Mouse (Mus musculus) intestine, postnatal 0 days (tissue): ENCODE data around the gene Ssr2. TPM values are rescaled to one million over a fixed set of nuclear protein-coding genes. Genes with fewer than 3 reads are reported as not detected.

Experiments used
- ATAC-seq: fragments of 200-750 bp; cut with Nextera tagmentation; 2 replicates; pipeline ENCODE4 v1.8.0; 2017; ENCODE audit warnings: mild to moderate bottlenecking, moderate TSS enrichment, moderate library complexity
- H3K27ac ChIP-seq: fragments of 300-500 bp; sonication (generic); 2 replicates; pipeline ENCODE4 v1.5.1; 2014; ENCODE audit warnings: mild to moderate bottlenecking, low read depth, low read length, moderate library complexity
- H3K27me3 ChIP-seq: fragments of 300-500 bp; sonication (generic); replicated peaks from 2 replicates; pipeline ENCODE4 v1.6.1; 2014; ENCODE audit warnings: low read length, mixed read lengths; ENCODE audit not compliant: control insufficient read depth, insufficient read depth
- H3K36me3 ChIP-seq: fragments of 300-500 bp; sonication (generic); 2 replicates; pipeline ENCODE4 v1.6.1; 2014; ENCODE audit warnings: mild to moderate bottlenecking, moderate library complexity; ENCODE audit not compliant: control insufficient read depth, insufficient read depth
- H3K4me1 ChIP-seq: fragments of 300-500 bp; sonication (generic); replicated peaks from 2 replicates; pipeline ENCODE4 v1.6.1; 2014; ENCODE audit warnings: antibody characterized with exemption, low read length, mixed read lengths; ENCODE audit not compliant: control insufficient read depth, insufficient read depth
- H3K4me2 ChIP-seq: fragments of 300-500 bp; sonication (generic); replicated peaks from 2 replicates; pipeline ENCODE4 v1.6.1; 2014; ENCODE audit warnings: low read depth, mild to moderate bottlenecking, moderate library complexity
- H3K4me3 ChIP-seq: fragments of 300-500 bp; sonication (generic); 2 replicates; pipeline ENCODE4 v1.5.1; 2014; ENCODE audit warnings: low read depth, low read length
- H3K9ac ChIP-seq: fragments of 300-500 bp; sonication (generic); 2 replicates; pipeline ENCODE4 v1.6.1; 2014; ENCODE audit warnings: mild to moderate bottlenecking, low read depth, low read length
- H3K9me3 ChIP-seq: fragments of 300-500 bp; sonication (generic); 2 replicates; pipeline ENCODE4 v1.6.1; 2016; ENCODE audit warnings: mixed run types; ENCODE audit not compliant: control insufficient read depth
- CTCF ChIP-seq: sonication (generic); IDR thresholded peaks from 2 replicates; pipeline ENCODE4 v1.5.1; 2016; ENCODE audit warnings: low read depth, mild to moderate bottlenecking, control low read depth, antibody characterized with exemption, moderate library complexity
- WGBS: fragments of 180-500 bp; shearing (Covaris S2); extraction: QIAGEN DNeasy Blood & Tissue Kit; methylation state at CpG from one replicate; pipeline ENCODE4 v1.1.7; 2014; 5-methylcytosine and 5-hydroxymethylcytosine counted together
- polyA plus RNA-seq: library from polyadenylated mRNA; unstranded; fragments of >200 nt; fragmentation: Nextera tagmentation; extraction: Ambion mirVana; gene quantifications from 2 replicates; pipeline ENCODE4 v1.2.1, GENCODE M21; 2015

Ssr2 gene
- polyA plus RNA-seq, 1 experiment from 2014 or later, result 268 TPM

DNA sequence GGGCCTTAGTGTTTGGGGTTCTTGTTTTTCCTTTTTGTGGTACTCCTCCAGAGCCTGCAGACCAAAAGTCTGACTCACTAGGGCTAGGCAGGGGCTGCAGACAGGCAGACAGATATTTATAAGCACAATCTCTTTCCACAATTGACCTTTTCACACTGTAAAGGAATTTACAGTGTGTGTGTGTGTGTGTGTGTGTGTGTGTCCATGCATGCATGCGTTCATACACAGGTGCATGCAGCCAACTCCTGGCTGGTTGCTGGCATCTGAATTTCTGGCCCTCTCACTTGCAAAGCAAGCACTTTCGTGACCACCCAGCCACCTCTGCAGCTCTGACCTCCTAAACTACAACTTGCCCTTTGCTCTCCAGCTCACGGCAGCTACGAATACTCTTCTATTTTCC, 33.4 kb downstream of the Ssr2 start:
- no peak for TF ChIP-seq CTCF
- H3K4me1 ChIP-seq, result no peaks in the 10 kb centered on the region
- no peak for ATAC-seq
- no peak overlapping the region for H3K4me2 ChIP-seq
- no peaks in the 10 kb centered on the region for H3K9me3 ChIP-seq
- no peaks in the 10 kb centered on the region for H3K36me3 ChIP-seq
- no peak overlapping the region for H3K4me3 ChIP-seq
- 59% methylated on average over 4 of the region's 4 CpGs for WGBS
- H3K27ac ChIP-seq, result no peak overlapping the region
- H3K9ac ChIP-seq, result no peak overlapping the region
- H3K27me3 ChIP-seq, result no peaks in the 10 kb centered on the region

DNA sequence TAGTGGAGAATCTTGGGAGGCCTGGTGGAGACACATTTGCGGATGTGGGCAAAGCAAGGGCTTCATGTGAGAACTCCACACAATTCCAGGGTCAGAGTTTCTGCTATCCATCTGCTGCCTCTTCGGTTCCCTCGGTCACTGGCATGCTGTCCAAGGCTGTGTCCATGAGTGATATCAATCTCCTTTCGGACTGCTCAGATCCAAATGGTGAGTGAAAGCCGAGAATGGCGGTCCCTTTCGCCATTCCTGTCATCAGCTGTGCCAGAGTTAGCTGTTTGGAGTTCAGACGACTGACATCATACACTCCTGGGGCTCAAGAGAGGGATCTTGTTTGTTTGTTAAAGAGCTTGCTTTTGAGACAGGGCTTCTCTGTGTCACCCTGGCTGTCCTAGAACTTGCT, 38.7 kb downstream of the Ssr2 start:
- Histone ChIP-seq H3K27ac (no peak overlapping the region), H3K27me3 (no peaks in the 10 kb centered on the region), H3K4me3 (no peak overlapping the region), H3K36me3 (no peaks in the 10 kb centered on the region; the same call in 1 of the 2 replicates), H3K4me1 (no peaks in the 10 kb centered on the region; the same call in 1 of the 2 replicates), H3K4me2 (no peak overlapping the region), H3K9me3 (no peaks in the 10 kb centered on the region), H3K9ac (no peak overlapping the region)
- WGBS, result 77% methylated on average over 8 of the region's 8 CpGs
- ATAC-seq, result no peak
- no peak for TF ChIP-seq CTCF

DNA sequence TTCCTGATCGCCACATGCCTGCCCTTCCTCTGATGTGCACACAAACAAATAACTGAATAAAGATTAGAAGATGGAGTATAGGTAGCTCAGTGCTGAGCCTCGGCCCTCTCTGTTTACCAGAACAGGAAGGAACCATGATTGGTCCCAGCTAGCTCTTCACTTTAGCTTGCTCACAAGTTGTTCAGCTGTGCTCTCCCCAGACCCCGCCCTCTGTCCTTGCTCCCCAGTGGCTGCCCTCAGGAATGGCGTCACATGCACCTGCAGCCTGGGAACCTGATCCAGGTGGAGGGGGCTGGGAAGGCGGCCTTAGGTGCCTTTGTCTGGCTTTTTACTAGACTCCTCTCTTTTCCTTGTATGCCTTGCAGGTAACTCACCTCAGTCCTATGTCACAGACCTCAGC, 39.4 kb downstream of the Ssr2 start:
- TF ChIP-seq CTCF, result no peak
- WGBS, result 37% methylated on average over 5 of the region's 5 CpGs
- no peak overlapping the region for H3K4me2 ChIP-seq

DNA sequence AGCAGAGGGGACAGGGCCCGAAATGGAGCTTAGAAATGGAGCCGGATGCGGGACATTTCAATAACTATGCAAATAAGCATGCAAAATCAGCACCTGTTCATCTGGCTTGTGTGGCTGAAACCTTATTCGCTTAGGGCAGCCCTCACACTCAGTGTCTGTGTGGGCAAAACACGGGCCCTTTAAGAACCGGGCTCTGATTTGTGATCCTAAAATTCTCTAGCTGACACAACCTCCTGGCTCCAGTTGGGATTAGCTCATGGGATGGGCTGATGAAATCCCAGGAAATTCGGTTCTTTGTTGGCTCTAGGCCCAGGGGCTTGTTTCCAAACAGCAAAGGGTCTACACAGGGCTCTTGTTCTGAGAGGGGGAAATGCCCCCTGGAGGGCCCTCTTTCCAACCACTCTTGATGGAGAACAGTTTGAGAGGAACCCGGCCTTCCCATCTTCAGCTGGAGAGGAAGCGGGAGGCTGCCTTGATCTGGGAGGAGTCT, 40.3 kb downstream of the Ssr2 start:
- Histone ChIP-seq H3K4me3 (no peak overlapping the region), H3K9me3 (no peaks in the 10 kb centered on the region), H3K4me1 (no peaks in the 10 kb centered on the region; the same call in 1 of the 2 replicates), H3K4me2 (peak overlapping the region; percentile 40), H3K27me3 (no peaks in the 10 kb centered on the region), H3K36me3 (no peaks in the 10 kb centered on the region; the same call in 1 of the 2 replicates), H3K9ac (no peak overlapping the region), H3K27ac (no peak overlapping the region)
- ATAC-seq, result 0 out of 2 replicates have a peak, but pooled peaks have one; percentile 17
- TF ChIP-seq CTCF, result peak; percentile 17
- WGBS, result 63% methylated on average over 9 of the region's 9 CpGs

More for the DNA sequence above, 39.4 kb downstream of the Ssr2 start:
- peak; percentile 47 for ATAC-seq
- no peak overlapping the region for H3K4me3 ChIP-seq
- no peak overlapping the region for H3K27ac ChIP-seq
- H3K4me1 ChIP-seq, result no peaks in the 10 kb centered on the region; the same call in 1 of the 2 replicates
- H3K9ac ChIP-seq, result no peak overlapping the region
- no peaks in the 10 kb centered on the region; the same call in 1 of the 2 replicates for H3K36me3 ChIP-seq
- H3K27me3 ChIP-seq, result no peaks in the 10 kb centered on the region
- H3K9me3 ChIP-seq, result no peaks in the 10 kb centered on the region

DNA sequence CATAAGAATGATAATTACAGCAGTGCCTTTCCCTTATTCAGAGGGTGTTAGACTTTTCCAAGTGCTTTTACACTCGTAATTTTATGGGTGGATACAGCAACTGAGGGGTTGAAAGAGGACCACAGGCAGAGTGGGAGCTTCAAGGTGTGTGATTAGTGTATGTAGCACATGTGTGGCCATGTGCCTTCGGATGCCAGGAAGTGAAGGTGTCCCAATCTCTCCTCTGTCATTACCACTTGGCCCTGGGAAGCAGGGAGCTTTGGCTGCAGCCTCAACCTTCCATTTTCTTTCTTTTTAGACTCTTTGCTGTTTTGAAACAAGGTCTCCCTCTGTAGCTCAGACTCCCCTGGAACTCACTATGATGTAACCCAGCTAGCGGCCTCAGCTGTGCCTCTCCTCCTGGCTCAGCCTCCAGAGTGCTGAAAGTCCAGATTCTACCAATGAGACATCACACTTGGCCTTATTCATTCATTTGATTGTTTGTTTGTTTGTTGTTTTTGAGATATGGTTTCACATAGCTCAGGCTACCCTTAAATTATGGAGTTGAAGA, 41.4 kb downstream of the Ssr2 start:
- Histone ChIP-seq H3K27ac (no peak overlapping the region), H3K4me2 (peak overlapping the region; percentile 40), H3K4me3 (no peak overlapping the region), H3K4me1 (no peaks in the 10 kb centered on the region; the same call in 1 of the 2 replicates), H3K9me3 (no peaks in the 10 kb centered on the region), H3K36me3 (no peaks in the 10 kb centered on the region; the same call in 1 of the 2 replicates), H3K27me3 (no peaks in the 10 kb centered on the region), H3K9ac (no peak overlapping the region)
- ATAC-seq, result no peak
- WGBS, result 80% methylated on average over 3 of the region's 3 CpGs
- no peak for TF ChIP-seq CTCF

DNA sequence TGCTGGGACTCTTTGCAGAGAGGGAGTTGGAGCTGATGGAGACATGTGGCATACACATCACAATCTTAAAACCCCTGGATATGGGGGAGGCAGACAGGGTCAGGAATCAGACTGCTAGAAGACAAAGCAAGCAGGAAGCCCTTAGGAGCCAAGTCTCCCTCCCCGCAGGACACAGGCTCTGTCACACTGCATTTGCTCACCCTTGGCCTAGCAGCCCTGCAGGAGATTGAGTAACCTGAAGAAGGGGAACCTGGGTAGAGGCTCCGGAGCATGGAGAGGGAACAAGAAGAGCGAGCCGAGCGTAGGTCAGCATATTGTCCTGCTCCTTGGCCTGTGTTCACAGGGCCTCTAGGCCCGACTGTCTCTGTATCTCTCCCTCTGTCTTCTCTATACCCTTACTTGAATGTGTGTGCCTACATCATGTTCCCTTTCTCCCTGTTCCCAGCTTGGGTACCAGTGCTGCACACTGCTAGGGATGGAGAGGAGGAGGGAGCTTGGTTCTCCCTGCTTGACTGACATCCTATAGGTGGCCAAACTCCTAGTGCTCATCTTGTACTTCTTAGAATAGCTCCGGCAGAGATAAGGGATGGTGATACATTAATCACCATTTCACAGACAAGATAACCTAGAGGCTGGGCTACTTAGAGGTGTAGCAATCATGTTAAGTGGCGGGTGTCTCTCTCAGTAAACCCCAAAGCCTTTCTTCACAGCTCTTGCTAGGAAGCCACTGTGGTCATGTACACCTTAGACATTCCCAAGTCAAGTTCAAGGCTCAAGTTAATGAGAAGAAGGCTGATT, 42.6 kb downstream of the Ssr2 start:
- ATAC-seq, result no peak
- no peak overlapping the region for H3K9ac ChIP-seq
- H3K4me2 ChIP-seq, result no peak overlapping the region
- no peaks in the 10 kb centered on the region for H3K27me3 ChIP-seq
- WGBS, result 71% methylated on average over 8 of the region's 8 CpGs
- H3K27ac ChIP-seq, result no peak overlapping the region
- H3K9me3 ChIP-seq, result no peaks in the 10 kb centered on the region
- H3K4me1 ChIP-seq, result no peaks in the 10 kb centered on the region; the same call in 1 of the 2 replicates
- no peak for TF ChIP-seq CTCF
- H3K36me3 ChIP-seq, result no peaks in the 10 kb centered on the region; the same call in 1 of the 2 replicates
- no peak overlapping the region for H3K4me3 ChIP-seq
